Mouse (Mus musculus) brain, embryonic 14.5 days (tissue): ENCODE measurements at regions not wholly inside any gene's neighbourhood (a gene's known extent, or its start where the extent isn't known, plus 50 kb on each side); places are given as distances from the start of the nearest gene placed in this dataset.

Source experiments
- CTCF ChIP-seq: fragments of 200-500 bp; IDR thresholded peaks from 2 replicates; pipeline ENCODE4 v1.5.1; 2012; ENCODE audit warnings: inconsistent platforms, mild to moderate bottlenecking, moderate library complexity, borderline replicate concordance; ENCODE audit not compliant: insufficient read depth, insufficient read length; ENCODE audit errors: extremely low read depth
- POLR2A ChIP-seq: fragments of 200-500 bp; IDR thresholded peaks from 2 replicates; pipeline ENCODE4 v1.6.1; 2012; ENCODE audit warnings: mild to moderate bottlenecking, inconsistent platforms, borderline replicate concordance; ENCODE audit not compliant: poor library complexity, insufficient read depth, insufficient read length, severe bottlenecking; ENCODE audit errors: extremely low read depth

GRCm38 (mm10) chr13:37676912-37677311 lies 101.3 kb upstream of the Rreb1 start:
- TF ChIP-seq CTCF: no peak
- no peak for TF ChIP-seq POLR2A
